Mouse (Mus musculus) forelimb bud, embryonic 11.5 days (tissue): ENCODE results near the gene Icam2.

ENCODE experiments used
- DNase-seq: peaks from one replicate; pipeline ENCODE4 v3.0.0-alpha.2; 2012; ENCODE audit warnings: low read depth, low spot score

Gene Icam2

DNA sequence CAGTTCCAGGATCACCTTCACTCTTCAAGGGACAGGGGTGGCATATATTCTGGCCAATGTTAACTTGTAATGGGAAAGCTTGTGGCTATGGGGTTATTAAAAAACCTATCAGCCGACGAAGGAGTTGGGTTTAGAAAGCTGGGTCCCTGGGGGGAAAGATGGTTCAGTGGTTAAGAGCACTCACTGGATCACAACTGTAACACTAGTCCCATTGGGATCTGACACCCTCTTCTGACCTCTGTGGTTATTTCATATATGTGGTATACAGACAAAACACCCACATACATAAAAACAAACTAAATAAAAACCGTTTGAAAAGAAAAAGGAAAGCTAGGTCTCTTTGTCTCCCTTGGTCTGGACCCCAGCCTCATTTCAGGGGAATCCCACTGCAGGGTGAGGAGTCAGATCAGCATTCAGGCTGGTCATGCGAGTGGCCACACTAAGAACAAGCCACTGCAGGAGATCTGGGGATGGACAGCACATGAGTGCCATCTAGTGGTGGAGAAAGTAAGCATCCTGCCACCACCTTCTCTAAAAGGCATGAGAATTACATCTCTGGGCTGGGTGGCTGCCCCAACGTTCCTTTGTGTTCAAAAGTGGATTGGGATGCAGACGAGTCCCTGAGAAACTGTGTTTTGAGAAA, 3.8 kb upstream of the Icam2 start:
- peak; percentile 84 for DNase-seq

DNA sequence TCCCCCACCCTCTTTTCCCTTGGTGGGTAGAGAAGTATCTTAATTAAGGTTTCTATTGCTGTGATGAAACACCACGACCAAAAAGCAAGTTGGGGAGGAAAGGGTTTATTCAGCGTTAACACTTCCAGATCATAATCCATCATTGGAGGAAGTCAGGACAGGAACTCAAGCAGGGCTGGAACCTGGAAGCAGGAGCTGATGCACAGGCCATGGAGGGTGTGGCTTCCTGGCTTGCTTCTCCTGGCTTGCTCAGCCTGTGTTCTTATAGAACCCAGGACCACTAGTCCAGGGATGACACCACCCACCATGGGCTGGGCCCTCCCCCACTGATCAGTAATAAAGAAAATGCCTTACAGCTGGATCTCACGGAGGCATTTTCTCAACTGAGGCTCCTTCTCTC, 2.9 kb upstream of the Icam2 start:
- no peak for DNase-seq

DNA sequence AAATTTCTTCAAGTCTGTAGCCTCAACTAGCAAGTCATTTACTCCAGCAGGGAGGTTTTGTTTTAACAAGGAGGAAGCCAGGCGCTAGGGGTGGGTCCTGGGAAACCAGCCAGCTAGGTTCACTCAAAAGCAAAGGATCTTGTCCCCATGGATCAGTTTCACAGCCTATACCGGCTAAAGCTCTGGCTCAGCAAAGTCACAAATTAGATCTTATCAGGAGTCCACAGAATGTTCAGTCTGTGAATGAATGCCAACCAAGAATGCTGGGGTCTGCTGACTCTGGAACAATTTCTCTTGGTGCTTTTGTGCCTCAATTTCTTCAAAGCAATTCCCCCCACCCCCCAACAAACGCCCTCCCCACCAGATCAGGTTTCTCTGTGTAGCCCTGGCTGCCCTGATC, 1.7 kb upstream of the Icam2 start:
- DNase-seq = no peak

DNA sequence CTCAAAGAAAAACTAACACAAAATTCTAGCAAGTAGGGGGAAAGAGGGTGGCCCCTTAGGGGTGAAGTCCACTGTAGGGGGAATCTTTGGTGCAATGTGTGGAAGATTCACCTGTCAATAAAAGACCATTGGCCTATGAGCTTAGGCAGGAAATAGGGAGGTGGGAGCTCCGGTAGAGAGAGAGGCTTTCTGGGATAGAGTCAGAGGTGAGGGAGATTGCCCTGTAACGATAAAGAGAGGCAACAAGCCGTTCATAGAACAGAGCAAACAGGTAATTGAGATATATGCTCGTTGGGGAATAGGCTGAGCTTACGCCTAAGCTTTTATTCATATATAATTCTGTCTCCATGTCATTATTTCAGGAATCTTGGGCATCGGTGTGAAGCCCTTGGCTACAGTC, 855 bp downstream of the Icam2 start:
- no peak for DNase-seq

DNA sequence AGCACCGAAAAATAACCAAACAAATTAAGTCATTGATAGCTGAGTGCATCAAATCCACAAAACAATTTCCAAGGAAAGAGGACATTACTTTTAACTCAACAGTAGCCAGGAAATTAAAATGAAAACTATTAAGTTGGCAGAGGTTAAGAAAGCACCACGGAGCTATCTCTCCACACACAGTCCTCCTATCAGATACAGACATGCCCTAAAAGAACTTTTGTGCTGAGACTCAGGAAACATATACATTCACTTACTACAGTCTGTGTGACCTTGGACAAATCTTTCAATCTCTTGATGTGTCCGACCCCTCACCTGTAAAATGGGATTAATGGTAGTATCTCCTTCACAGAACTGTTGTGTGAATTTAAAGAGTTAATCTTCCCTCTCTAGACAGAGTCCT, 1.5 kb downstream of the Icam2 start:
- no peak for DNase-seq

DNA sequence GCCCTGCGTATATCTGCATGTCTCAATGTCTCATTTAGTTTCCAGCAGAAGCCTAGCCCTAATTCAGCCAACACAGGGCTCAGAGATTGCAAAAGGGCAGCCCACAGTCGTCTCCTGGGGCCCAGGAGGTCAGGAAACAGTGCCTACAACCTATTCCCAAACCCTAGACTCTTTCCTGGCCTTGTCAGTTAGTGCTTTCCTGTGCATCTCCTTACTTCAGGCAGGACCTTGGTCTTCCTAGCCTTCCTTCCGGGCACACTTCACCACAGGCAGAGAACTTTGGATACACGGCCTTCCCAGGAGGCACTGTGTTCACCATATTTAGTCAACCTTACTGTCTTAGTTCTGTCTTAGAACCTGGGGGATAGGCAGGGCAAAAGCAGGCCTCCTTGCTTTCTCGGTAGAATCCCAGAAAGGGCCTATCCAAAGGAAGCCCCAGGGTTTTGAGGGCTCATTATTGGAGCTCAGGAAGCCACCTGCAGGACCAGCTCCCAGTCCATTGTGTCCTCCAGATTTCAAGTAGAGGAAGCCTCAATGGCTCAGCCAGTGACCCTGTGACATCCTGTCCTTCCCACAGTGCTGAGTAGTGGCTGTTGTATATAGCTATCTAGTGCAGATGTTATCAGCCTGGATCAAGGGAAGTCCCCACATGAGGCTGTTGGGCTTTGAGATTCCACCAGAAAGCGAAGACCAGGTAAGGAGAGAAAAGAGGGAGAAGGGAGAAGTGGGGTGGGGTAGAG, 4.7 kb downstream of the Icam2 start:
- no peak for DNase-seq

DNA sequence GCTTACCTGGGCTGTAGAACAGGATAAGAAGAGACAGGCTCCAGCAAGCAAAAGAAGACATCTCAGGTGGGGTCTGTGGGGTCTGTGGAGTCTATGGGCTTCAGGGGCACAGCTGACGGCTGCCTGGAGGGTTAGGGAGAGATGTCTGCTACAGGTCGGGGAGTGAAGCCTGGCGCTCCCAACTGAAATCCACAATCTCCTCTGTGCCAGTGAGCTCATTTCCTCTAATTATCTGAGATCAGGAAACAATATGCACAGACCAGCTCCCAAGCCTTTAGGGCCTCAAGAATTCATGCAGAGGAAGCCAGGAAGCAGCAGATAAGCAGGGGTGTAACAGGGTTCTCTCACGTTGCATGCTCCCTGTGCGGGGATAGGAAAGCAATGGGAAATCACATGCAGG, 5.5 kb downstream of the Icam2 start:
- no peak for DNase-seq

DNA sequence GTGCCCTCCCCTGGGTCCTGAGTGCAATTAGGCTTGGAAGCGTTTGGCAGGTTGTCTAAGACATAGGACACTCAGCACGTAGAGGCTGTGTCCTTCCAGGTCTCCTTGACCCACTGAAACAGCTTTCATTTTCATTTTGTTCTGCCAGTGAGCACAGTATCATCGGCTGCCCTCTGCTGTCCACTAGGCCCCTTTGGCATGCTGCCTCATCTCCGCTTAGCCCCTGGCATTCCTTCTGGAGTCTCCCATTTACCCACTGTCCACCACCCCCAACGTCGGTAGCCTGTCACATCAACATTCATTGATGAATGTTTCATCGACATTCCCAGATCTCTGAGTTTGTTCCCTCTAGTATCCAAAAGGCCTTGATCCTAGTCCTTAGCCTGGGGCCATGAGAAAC, 6.0 kb downstream of the Icam2 start:
- no peak for DNase-seq

DNA sequence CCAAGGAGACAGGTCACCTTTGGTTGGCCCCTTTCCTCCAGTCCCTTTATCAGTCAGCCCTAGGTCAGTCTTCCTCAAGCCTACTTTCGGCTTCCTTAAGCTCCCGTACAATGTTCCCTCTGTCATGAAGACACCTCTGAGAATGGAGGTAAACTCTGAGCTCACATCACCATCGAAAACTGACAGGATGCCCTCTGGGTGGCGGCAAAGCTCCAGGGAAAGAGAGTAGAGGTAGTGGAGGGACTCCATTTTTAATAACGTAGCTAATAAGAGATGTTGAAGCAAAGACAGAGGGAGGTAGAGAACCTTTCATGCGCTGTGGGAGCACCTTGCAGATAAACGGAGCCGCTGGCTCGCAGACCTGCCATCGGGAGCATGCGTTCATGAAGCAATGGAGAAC, 6.9 kb downstream of the Icam2 start:
- DNase-seq = no peak

DNA sequence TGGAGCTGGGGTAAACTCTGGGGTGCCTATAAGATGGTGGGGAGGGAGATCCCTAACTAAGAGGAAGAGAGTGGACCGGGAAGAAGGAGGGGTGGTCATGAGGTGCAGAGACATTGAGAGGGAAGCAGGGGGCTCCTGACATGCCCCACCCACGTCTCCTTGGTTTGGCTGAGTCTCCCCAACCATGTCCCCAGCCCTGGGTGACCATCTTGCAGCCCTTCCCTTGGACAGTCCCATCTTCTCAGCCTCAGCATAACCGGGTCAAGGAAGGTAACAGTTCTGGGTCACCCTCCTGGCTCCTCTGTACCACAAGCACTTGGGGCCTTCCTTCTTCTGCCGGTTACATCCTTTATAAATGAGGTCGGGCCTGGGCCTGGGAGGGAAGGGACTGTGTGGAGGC, 12.9 kb downstream of the Icam2 start:
- no peak for DNase-seq

DNA sequence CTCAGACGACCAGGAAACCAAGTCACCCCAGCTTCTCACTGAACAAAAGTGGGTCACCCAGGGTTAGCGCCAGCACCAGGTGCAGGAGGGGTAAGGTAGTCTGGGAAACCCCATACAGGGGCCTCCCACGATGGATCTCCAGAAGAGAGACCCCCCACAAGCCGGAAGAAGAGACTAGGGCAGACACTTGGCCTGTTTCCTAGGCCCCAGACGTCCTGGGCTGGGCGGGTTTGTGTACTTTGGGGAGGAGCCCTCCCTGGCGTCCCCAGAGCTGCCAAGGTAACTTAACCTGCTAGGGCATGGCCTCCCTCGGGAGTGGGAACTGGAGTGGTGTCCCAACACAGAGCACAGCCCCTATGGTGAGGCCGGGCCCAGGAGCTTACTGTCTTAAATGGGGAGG, 13.3 kb downstream of the Icam2 start:
- DNase-seq = no peak

DNA sequence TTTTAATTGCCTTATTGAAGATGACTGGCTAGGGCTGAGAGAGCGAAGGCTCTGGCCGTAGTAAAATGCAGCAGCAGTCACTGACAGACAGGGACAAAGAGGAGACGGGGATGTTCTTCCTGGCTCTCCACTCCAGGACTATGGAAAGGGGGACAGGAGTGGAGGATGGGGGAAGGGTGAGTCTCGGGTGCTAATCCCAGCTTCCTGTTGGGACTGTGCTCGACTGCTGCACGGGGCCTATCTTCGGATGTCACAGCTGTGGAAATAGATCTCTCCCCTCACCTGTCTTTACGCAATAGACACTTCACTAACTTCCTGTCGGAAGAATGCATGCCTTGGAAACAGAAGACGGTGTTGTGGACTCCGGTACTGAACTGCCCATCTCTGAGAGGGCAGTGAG, 13.9 kb downstream of the Icam2 start:
- DNase-seq = no peak

DNA sequence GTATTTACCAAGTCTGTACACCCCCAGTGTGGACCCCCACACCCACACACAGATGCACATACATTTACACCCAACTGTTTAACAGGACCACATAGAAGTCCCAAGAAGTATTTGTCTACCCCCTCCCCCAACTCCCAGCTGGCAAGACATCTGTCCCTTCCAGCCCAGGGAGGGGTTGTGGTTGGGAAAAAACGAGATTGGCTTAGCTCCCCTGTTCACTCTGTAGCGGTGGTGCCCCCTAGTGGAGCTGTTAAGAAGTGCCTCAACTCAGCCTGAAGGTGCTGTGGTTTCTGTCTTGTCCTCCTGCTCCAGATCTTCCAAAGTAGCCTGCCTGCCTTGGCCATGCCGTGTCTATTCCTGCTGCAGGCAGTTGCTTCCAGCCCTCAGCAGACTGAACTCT, 21.6 kb downstream of the Icam2 start:
- DNase-seq = peak; percentile 68

DNA sequence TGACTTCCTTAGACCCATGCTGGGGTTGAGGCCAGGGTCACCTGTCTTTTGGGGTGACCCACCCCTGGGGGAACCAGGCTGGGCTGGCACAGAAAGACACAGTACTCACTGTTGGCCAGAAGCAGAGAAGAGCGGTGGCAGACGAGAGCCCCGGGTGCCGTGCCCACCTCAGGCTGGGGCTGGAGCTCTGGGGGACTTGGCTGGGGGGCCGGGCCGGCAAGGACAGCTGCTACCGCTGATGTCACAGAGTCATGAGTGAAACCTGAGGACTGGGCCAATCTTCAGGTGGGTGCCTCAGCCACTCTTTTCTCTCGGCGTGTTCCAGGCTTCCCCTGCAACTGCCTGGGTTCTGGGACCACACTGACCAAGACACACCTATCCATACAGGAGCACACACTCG, 22.5 kb downstream of the Icam2 start, which contains the start of gene Prr29:
TSS of gene Prr29 (plus strand) at position 107 of the 400 bp plus-strand sequence.
- DNase-seq = no peak

DNA sequence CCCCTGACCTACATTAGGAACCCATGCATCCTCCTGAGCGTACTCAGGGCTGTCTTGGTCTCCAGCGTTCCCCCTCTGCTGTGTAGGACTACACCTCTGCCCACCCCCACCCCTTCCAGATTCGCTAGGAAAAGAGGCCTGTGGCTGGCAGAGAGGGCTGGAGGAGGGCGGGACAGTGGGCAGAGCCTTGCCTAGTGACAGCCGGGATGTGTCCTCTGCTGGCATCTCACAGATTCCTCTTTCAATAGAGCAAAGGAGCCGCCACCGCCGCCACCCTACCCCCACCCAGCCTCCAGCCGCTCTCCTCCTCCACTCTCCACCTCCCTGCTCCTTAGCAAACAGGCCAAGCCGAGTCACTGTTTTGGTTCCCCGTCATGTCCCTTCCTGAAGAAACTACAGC, 23.2 kb downstream of the Icam2 start:
- DNase-seq = no peak

DNA sequence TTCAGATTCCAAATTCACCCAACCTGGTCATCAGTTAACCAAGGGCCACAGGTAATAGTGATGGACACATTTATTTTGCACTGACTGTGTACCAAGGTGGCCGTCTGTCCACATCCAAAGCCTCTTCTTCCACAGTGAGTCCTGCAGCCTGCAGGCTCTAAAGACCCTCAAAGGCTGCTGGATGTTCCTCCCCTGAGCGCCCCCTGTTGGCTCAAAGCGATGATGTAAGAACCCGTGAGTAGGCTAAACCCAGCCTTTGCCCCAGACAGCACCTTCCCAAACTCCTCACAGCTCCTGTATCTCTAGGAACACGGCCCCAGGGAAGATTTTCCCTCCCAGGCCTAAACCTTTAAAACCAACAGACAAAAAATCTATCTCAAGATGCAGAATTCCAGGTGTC, 28.5 kb downstream of the Icam2 start:
- DNase-seq = peak; percentile 23

DNA sequence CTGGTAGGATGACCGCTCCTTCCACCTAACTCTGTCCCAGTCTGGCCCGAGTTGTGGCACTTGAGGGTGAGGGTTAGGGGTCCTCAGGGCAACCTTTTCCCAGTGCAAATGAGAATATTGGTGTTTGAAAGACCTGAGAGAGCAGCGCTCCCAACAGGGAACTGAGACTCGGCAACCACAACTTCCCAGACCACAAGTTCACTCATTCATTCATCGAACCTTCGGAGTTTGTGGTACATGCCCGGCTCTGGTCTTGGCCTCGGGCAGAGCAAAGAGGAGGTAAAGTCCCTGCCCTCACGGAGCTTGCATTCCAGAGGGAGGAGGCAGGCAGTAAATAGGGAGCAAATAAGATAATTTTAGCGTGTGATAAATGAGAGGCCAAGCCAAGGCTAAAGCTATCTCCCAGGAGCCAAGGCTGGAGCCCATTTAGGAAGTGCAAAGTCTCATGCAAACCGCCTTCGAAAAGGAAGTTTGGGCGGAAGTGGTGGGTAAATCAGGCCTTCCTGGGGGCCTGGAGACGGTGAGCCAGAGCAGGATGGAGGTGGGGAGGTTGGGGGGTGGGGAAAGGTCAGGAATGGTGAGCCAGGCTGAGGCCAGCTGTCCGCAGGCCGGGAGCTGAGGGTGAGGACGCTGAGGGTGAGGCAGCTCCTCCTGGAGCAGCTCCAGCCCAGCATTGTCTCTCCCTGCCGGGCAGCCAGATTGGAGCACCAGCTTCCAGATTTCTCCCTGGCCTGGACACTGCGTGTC, 32.3 kb downstream of the Icam2 start:
- DNase-seq = no peak

DNA sequence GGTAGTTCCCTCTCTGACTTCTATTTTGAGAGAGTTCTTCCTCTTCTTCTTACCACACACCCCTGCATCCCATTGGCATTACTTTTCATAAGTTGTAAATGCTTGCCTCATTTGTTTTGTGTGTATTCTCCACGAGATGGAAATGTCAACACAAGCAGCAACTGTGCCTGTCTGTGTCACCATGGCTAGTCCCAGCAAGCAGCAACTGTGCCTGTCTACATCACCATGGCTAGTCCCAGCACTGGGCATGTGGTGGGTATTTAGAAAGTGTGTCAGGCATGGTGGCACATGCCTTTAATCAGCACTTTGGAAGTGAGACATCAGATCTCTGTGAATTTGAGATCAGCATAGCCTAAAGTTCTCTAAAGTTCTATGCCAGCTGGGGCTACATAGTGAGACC, 33.7 kb downstream of the Icam2 start:
- DNase-seq = no peak

DNA sequence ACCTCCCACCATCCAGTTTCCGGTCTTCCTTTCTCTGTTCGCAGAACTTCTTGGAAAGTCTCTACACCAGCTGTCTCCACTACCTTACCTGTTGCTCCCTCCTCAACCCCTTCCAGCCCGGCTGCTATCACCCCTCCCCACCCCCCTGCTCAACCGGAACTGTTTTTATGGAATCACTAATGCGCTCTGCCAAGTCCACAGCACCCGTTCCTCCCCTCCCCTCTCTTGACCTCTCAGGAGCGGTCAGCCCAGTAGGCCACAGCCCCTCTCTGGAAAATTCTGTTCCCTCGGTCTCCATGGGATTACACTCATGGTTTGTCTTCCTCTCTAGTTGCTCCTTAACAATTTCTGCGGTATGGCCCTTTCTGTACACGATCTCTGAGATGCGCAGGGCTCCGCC, 34.7 kb downstream of the Icam2 start, which contains the start of gene Scn4a:
TSS of gene Scn4a (minus strand) at position 101 of the 400 bp plus-strand sequence.
- no peak for DNase-seq

DNA sequence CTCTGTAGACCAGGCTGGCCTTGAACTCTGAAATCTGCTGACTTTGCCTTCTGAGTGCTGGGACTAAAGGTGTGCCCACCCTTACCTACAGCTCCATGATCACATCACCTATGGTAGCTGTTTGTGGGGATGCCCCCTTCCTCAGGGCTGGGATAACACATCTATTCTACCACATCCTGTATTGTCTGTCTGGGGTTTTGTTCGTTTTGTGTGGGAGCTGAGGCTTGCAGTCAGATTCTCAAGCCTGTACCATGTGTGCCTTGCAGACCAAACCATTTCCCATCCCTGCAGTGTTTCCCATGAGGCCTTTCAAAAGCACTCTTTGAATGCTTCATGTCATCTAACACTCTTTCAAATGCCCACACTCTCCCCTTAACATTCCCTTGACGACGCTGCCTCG, 35.9 kb downstream of the Icam2 start:
- no peak for DNase-seq

DNA sequence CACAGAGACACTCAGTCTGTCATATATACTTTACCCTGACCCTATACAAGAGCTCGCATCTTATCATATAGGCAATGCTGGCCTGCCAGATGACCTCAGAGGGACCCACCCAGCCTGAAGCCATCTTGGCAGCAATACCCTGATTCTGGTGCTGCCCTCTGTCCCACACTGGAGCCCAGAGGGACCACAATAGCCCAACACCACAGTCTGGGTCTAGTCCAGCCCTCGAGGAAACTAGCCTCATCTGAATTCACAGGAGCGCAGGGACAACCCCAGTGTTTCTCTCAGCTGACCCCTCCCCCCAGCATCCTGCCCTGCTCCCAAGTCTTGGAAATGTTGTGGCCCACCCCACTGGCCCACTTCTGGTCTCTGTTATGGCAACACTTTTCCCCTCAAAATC, 36.6 kb downstream of the Icam2 start:
- no peak for DNase-seq

DNA sequence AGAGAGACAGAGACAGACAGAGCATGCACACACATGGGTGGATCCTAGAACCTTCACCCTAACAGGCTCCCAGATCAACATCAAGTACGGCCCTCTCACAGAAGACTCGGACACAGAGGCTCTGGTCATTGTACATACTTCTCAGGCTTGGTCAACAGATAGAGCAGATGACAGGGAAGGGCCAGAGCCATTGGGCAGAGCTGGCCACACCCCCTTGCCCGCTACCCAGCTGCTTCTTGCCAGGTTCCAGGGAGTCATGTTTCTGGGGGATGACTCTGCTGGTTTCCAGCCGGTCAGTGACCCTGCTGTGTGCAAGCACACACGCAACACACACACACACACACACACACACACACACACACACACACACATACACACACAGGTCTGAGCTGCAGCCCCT, 37.0 kb downstream of the Icam2 start:
- DNase-seq = no peak

DNA sequence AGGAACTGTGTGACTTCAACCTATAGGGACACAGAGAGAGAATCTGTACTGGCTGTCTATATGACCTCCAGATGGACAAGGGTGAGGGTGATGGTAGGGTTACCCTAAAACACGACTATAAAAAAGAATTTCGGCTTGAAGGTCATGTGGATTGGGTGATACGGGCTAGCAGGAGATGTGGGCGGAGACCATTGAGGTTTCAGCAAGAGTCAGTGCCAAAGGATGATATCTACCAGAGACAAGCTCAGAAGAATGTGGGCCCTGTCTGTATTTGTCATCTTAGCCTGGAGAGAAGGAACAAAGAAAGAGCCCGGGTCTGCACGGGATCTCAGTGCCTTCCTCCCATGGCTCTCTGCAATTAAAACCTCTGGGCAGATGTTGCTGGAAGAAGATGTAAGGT, 38.1 kb downstream of the Icam2 start:
- DNase-seq = no peak
